Mouse (Mus musculus) liver, embryonic 14.5 days (tissue): ENCODE measurements at regions not wholly inside any gene's neighbourhood (a gene's known extent, or its start where the extent isn't known, plus 50 kb on each side); places are given as distances from the start of the nearest gene placed in this dataset.

ENCODE experiments used
- ATAC-seq: fragments of 200-750 bp; cut with Nextera tagmentation; 2 replicates; pipeline ENCODE4 v1.8.0; 2017; ENCODE audit warnings: moderate number of reproducible peaks, mild to moderate bottlenecking, moderate library complexity; ENCODE audit not compliant: insufficient read depth
- DNase-seq, 3 experiments: peaks; one replicate each; pipeline ENCODE4 v3.0.0-alpha.2; 2012 to 2013; ENCODE audit warnings: low read depth in 3 of 3, low spot score in 3 of 3
- H3K27ac ChIP-seq: fragments of 300-500 bp; sonication (generic); 2 replicates; pipeline ENCODE4 v1.5.1; 2014; ENCODE audit warnings: moderate library complexity, mild to moderate bottlenecking, control low read depth, inconsistent platforms
- H3K27me3 ChIP-seq: fragments of 300-500 bp; sonication (generic); 2 replicates; pipeline ENCODE4 v1.6.1; 2014; ENCODE audit warnings: mild to moderate bottlenecking, low read length, moderate library complexity; ENCODE audit not compliant: control insufficient read depth, insufficient read depth
- H3K36me3 ChIP-seq: fragments of 300-500 bp; sonication (generic); replicated peaks from 2 replicates; pipeline ENCODE4 v1.6.1; 2014; ENCODE audit warnings: low read depth; ENCODE audit not compliant: control insufficient read depth, insufficient read depth
- H3K4me1 ChIP-seq, 2 experiments: fragments of 200-500 bp in 1 of 2; fragments of 300-500 bp in 1 of 2; sonication (generic) in 1 of 2; replicated peaks; 2 replicates each; pipeline ENCODE4 v1.6.1; 2012 to 2014; ENCODE audit warnings: antibody characterized with exemption in 1 of 2, inconsistent platforms in 1 of 2, low read length in 1 of 2; ENCODE audit not compliant: control insufficient read depth in 2 of 2, insufficient read depth in 2 of 2
- H3K4me2 ChIP-seq: fragments of 300-500 bp; sonication (generic); 2 replicates; pipeline ENCODE4 v1.6.1; 2014; ENCODE audit warnings: low read depth, mild to moderate bottlenecking, control low read depth, moderate library complexity
- H3K4me3 ChIP-seq, 2 experiments: fragments of 200-500 bp in 1 of 2; fragments of 300-500 bp in 1 of 2; sonication (generic) in 1 of 2; 2 replicates each; pipeline ENCODE4 v1.5.1; 2012 to 2014; ENCODE audit warnings: low read depth in 2 of 2, low read length in 2 of 2, mild to moderate bottlenecking in 2 of 2, control low read depth in 1 of 2, inconsistent platforms in 1 of 2, moderate library complexity in 1 of 2; ENCODE audit not compliant: insufficient read depth in 1 of 2
- H3K9ac ChIP-seq: fragments of 300-500 bp; sonication (generic); replicated peaks from 2 replicates; pipeline ENCODE4 v1.6.1; 2014; ENCODE audit warnings: mild to moderate bottlenecking, control low read depth, moderate library complexity
- H3K9me3 ChIP-seq: fragments of 300-500 bp; sonication (generic); 2 replicates; pipeline ENCODE4 v1.6.1; 2016; ENCODE audit warnings: low read length, mixed read lengths; ENCODE audit not compliant: control insufficient read depth
- CTCF ChIP-seq: IDR thresholded peaks from 2 replicates; pipeline ENCODE4 v1.5.1; 2016; ENCODE audit warnings: antibody characterized with exemption, low read depth, control low read depth
- EP300 ChIP-seq: IDR thresholded peaks from 2 replicates; pipeline ENCODE4 v1.6.1; 2016; ENCODE audit warnings: antibody characterized with exemption, low read depth
- WGBS: fragments of 180-500 bp; shearing (Covaris S2); extraction: QIAGEN DNeasy Blood & Tissue Kit; methylation state at CpG from one replicate; pipeline ENCODE4 v1.1.7; 2014; ENCODE audit not compliant: insufficient replicate concordance; 5-methylcytosine and 5-hydroxymethylcytosine counted together

DNA sequence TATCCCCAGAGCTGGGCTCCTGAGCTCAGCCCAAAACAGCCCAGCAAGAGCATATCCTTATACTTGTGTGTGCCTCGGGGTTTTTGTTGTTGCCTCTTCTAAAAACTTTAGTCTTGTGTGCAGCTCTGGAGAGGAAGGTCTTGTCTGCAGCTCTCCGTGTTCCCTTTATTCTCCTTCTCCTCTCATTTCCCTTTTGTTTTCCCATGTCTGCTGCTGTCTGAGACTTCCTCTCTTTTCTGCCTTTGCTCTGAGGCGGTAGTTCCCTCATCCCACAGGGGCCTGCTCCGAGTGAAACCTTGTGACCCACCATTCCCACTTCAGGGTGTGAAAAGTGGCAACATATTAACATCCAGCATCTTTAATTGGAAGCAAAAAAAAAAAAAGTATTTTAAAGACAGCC is 51.5 kb upstream of the Bach2 start:
- 22% methylated on average over 4 of the region's 4 CpGs for WGBS
- Histone ChIP-seq H3K4me3 (no peak overlapping the region), H3K27ac (no peak overlapping the region), H3K9ac (no peak overlapping the region), H3K4me2 (no peak overlapping the region), H3K36me3 (no peaks in the 10 kb centered on the region), H3K27me3 (no peaks in the 10 kb centered on the region), H3K4me1 (peaks cover 0 to 5% of the 10 kb centered on the region in 2 experiments; a peak in 1 of 4 replicates), H3K9me3 (no peaks in the 10 kb centered on the region)
- TF ChIP-seq EP300 = no peak
- TF ChIP-seq CTCF = no peak
- no peak for DNase-seq
- ATAC-seq = no peak

- DNase-seq (no peak), ATAC-seq (no peak)
- Histone ChIP-seq H3K9me3 (no peaks in the 10 kb centered on the region), H3K4me1 (peaks cover 0 to 5% of the 10 kb centered on the region in 2 experiments; a peak in 1 of 4 replicates), H3K36me3 (no peaks in the 10 kb centered on the region), H3K4me2 (no peak overlapping the region), H3K27me3 (no peaks in the 10 kb centered on the region), H3K4me3 (no peak overlapping the region), H3K27ac (no peak overlapping the region), H3K9ac (no peak overlapping the region)
- 70% methylated on average over 1 of the region's 1 CpGs for WGBS
- no peak for TF ChIP-seq EP300
- TF ChIP-seq CTCF = no peak
Observed at GRCm38 (mm10) chr4:32188076-32188475, 50.5 kb upstream of the Bach2 start.

DNA sequence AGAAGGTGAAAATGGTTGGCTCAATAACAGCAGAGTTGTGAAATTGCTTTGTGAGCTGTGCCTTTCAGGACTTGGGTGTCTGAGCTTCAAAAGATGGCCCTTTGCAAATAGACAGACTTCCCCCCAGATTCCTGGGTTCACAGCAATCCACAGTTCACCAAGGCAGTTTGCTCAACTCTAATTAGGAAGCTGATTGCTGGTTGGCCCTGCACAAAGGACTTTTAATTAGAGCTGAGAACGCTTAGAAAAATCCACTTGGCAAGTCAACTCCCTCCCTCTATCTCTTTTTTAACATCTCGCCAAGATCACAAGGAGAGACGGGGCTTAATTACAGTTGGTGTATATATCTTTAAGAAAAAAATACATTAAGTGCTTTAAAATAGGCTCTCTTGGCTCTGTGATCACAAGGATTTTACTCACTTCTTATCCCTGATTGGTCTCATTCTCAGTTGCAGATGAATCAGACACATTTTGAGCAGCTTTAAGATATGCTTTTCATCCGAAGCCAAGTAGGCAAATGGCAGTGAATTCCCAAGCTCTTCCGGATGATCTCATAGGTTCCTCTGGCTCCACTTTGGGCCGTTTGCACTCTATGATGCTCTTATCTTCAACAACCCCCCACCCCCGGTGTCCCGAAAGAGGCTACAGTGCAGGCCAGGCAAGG is 49.7 kb upstream of the Bach2 start:
- ATAC-seq (no peak), DNase-seq (no peak)
- Histone ChIP-seq H3K4me1 (peaks cover 0 to 5% of the 10 kb centered on the region in 2 experiments; a peak in 1 of 4 replicates), H3K9ac (no peak overlapping the region), H3K9me3 (no peaks in the 10 kb centered on the region), H3K27me3 (no peaks in the 10 kb centered on the region), H3K4me2 (no peak overlapping the region), H3K36me3 (no peaks in the 10 kb centered on the region), H3K4me3 (no peak overlapping the region), H3K27ac (no peak overlapping the region)
- no peak for TF ChIP-seq CTCF
- no peak for TF ChIP-seq EP300
- 52% methylated on average over 8 of the region's 8 CpGs for WGBS
